Mouse (Mus musculus): Measurements from ENCODE around the gene Fxyd4. TPM values are rescaled to one million over a fixed set of nuclear protein-coding genes. Genes with fewer than 3 reads are reported as not detected.

The Fxyd4 gene
- polyA plus RNA-seq, 1 experiment from 2014 or later: 0.83 TPM

DNA sequence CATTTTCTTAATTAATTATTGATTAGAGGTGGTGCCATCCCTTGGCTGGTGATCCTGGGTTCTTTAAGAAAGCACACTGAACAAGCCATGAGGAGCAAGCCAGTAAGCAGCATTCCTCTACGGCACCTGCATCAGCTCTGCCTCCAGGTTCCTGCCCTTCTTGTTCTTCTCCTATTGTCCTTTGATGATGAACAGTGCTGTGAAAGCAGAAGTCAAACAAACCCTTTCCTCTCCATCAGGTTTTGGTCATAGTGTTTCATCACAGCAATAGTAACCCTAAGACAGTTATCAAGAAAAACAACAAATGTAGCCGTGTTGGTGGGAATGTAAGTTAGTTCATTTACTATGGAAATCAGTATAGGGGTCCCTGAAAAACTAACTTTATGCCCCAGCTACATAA is 44.1 kb downstream of the Fxyd4 start:
- WGBS: 88% methylated on average over 2 of the region's 2 CpGs
- H3K4me3 ChIP-seq (ENCODE audit: low read depth, low read length): no peak overlapping the region
- H3K36me3 ChIP-seq (replicated peaks; ENCODE audit: control insufficient read depth, insufficient read depth, low read depth, low read length): no peaks in the 10 kb centered on the region
- no peaks in the 10 kb centered on the region for H3K9me3 ChIP-seq (replicated peaks; ENCODE audit: control insufficient read depth, low read length)
- H3K27me3 ChIP-seq (ENCODE audit: control insufficient read depth, insufficient read depth, low read length): no peaks in the 10 kb centered on the region
- H3K27ac ChIP-seq (replicated peaks; ENCODE audit: low read depth, low read length): no peak overlapping the region
- ATAC-seq (replicated peaks; ENCODE audit: insufficient number of reproducible peaks, low FRiP score, low TSS enrichment, low read depth): no peak
- H3K4me1 ChIP-seq (ENCODE audit: control insufficient read depth, insufficient read depth, low read length): no peaks in the 10 kb centered on the region
- no peak overlapping the region for H3K9ac ChIP-seq (replicated peaks; ENCODE audit: low read length)
- no peak overlapping the region for H3K4me2 ChIP-seq (ENCODE audit: low read depth, low read length)
- DNase-seq (ENCODE audit: low spot score): no peak

DNA sequence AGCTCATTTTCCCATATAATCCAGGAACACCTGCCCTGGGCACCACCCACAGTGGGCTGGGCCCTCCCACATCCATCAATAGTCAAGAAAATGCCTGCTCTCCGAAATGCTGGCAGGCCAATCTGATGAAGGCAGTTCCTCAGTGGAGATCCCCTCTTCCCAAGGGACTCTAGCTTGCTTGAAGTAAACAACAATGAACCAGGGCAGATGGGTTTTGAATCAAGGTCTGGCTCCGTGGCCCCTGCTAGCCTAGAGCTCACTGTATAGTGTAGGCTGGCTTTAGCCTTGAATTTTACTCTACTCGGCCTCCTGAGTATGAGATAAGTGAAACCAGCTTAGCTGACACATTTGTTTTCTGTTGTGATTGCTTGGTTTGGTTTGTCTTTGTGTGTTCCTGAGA is 45.1 kb downstream of the Fxyd4 start:
- Histone ChIP-seq H3K4me1 (ENCODE audit: control insufficient read depth, insufficient read depth, low read length) (no peaks in the 10 kb centered on the region), H3K36me3 (replicated peaks; ENCODE audit: control insufficient read depth, insufficient read depth, low read depth, low read length) (no peaks in the 10 kb centered on the region), H3K4me3 (ENCODE audit: low read depth, low read length) (no peak overlapping the region), H3K9ac (replicated peaks; ENCODE audit: low read length) (no peak overlapping the region), H3K4me2 (ENCODE audit: low read depth, low read length) (no peak overlapping the region), H3K27me3 (ENCODE audit: control insufficient read depth, insufficient read depth, low read length) (no peaks in the 10 kb centered on the region), H3K27ac (replicated peaks; ENCODE audit: low read depth, low read length) (no peak overlapping the region), H3K9me3 (replicated peaks; ENCODE audit: control insufficient read depth, low read length) (no peaks in the 10 kb centered on the region)
- 70% methylated on average over 3 of the region's 3 CpGs for WGBS
- DNase-seq (ENCODE audit: low spot score) (no peak), ATAC-seq (replicated peaks; ENCODE audit: insufficient number of reproducible peaks, low FRiP score, low TSS enrichment, low read depth) (no peak)

DNA sequence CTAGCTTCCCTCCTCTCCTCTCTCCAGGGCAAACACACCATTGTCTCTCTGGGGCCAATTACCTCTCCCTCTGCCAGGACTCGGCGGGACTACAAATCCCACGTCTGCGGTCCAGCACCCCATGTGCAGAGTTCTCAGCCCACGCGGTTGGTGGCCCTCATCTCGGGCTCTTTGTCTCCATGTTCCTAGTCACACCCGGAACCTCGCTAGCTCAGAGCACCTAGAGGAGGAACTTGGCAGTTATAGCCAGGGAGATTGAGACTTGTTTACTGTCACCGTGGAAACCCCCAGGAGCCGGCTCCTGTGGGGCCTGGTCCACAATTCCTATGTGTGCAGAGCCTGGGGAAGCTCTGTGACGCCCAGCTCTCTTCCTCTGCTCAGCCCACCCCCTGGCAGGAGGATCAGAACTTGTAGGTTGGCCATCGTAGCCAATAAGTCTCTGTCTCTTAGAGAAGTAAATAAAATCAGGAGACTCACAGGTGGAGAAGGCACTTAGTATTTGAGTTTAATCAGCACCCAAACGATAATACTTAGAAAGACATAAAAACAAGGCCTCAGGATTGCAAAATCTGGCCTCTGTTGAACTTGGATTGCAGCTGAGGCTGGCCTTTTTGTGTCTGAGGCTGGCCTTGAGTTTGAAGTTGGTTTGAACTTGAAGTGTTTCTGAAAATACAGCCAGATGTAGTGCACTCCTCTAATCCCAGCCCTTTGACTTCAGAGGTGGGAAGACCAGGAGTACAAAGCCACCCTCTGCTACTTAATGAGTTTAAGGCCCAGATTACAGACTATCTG is 45.9 kb downstream of the Fxyd4 start:
- no peaks in the 10 kb centered on the region for H3K27me3 ChIP-seq (ENCODE audit: control insufficient read depth, insufficient read depth, low read length)
- no peak overlapping the region for H3K4me3 ChIP-seq (ENCODE audit: low read depth, low read length)
- H3K9me3 ChIP-seq (replicated peaks; ENCODE audit: control insufficient read depth, low read length): no peaks in the 10 kb centered on the region
- H3K27ac ChIP-seq (replicated peaks; ENCODE audit: low read depth, low read length): no peak overlapping the region
- DNase-seq (ENCODE audit: low spot score) (no peak), ATAC-seq (replicated peaks; ENCODE audit: insufficient number of reproducible peaks, low FRiP score, low TSS enrichment, low read depth) (no peak)
- no peaks in the 10 kb centered on the region for H3K4me1 ChIP-seq (ENCODE audit: control insufficient read depth, insufficient read depth, low read length)
- H3K36me3 ChIP-seq (replicated peaks; ENCODE audit: control insufficient read depth, insufficient read depth, low read depth, low read length): no peaks in the 10 kb centered on the region
- WGBS: 68% methylated on average over 14 of the region's 14 CpGs
- no peak overlapping the region for H3K9ac ChIP-seq (replicated peaks; ENCODE audit: low read length)
- no peak overlapping the region for H3K4me2 ChIP-seq (ENCODE audit: low read depth, low read length)

GRCm38 (mm10) chr6:117890257-117890656 is 47.2 kb downstream of the Fxyd4 start:
- H3K4me1 ChIP-seq (ENCODE audit: control insufficient read depth, insufficient read depth, low read length): no peaks in the 10 kb centered on the region
- no peaks in the 10 kb centered on the region for H3K27me3 ChIP-seq (ENCODE audit: control insufficient read depth, insufficient read depth, low read length)
- H3K27ac ChIP-seq (replicated peaks; ENCODE audit: low read depth, low read length): no peak overlapping the region
- no peak overlapping the region for H3K4me2 ChIP-seq (ENCODE audit: low read depth, low read length)
- ATAC-seq (replicated peaks; ENCODE audit: insufficient number of reproducible peaks, low FRiP score, low TSS enrichment, low read depth) (no peak), DNase-seq (ENCODE audit: low spot score) (no peak)
- H3K9ac ChIP-seq (replicated peaks; ENCODE audit: low read length): no peak overlapping the region
- H3K9me3 ChIP-seq (replicated peaks; ENCODE audit: control insufficient read depth, low read length): no peaks in the 10 kb centered on the region
- no peak overlapping the region for H3K4me3 ChIP-seq (ENCODE audit: low read depth, low read length)
- WGBS: 91% methylated on average over 6 of the region's 6 CpGs
- H3K36me3 ChIP-seq (replicated peaks; ENCODE audit: control insufficient read depth, insufficient read depth, low read depth, low read length): no peaks in the 10 kb centered on the region

GRCm38 (mm10) chr6:117888642-117889096 is 48.8 kb downstream of the Fxyd4 start:
- Histone ChIP-seq H3K4me3 (ENCODE audit: low read depth, low read length) (no peak overlapping the region), H3K4me1 (ENCODE audit: control insufficient read depth, insufficient read depth, low read length) (no peaks in the 10 kb centered on the region), H3K4me2 (ENCODE audit: low read depth, low read length) (no peak overlapping the region), H3K27me3 (ENCODE audit: control insufficient read depth, insufficient read depth, low read length) (no peaks in the 10 kb centered on the region), H3K27ac (replicated peaks; ENCODE audit: low read depth, low read length) (no peak overlapping the region), H3K36me3 (replicated peaks; ENCODE audit: control insufficient read depth, insufficient read depth, low read depth, low read length) (no peaks in the 10 kb centered on the region), H3K9ac (replicated peaks; ENCODE audit: low read length) (no peak overlapping the region), H3K9me3 (replicated peaks; ENCODE audit: control insufficient read depth, low read length) (no peaks in the 10 kb centered on the region)
- 56% methylated on average over 2 of the region's 2 CpGs for WGBS
- DNase-seq (ENCODE audit: low spot score) (no peak), ATAC-seq (replicated peaks; ENCODE audit: insufficient number of reproducible peaks, low FRiP score, low TSS enrichment, low read depth) (no peak)

- Histone ChIP-seq H3K36me3 (replicated peaks; ENCODE audit: control insufficient read depth, insufficient read depth, low read depth, low read length) (no peaks in the 10 kb centered on the region), H3K4me1 (ENCODE audit: control insufficient read depth, insufficient read depth, low read length) (no peaks in the 10 kb centered on the region), H3K4me3 (ENCODE audit: low read depth, low read length) (no peak overlapping the region), H3K4me2 (ENCODE audit: low read depth, low read length) (no peak overlapping the region), H3K9me3 (replicated peaks; ENCODE audit: control insufficient read depth, low read length) (no peaks in the 10 kb centered on the region), H3K27ac (replicated peaks; ENCODE audit: low read depth, low read length) (no peak overlapping the region), H3K27me3 (ENCODE audit: control insufficient read depth, insufficient read depth, low read length) (no peaks in the 10 kb centered on the region), H3K9ac (replicated peaks; ENCODE audit: low read length) (no peak overlapping the region)
- DNase-seq (ENCODE audit: low spot score) (no peak), ATAC-seq (replicated peaks; ENCODE audit: insufficient number of reproducible peaks, low FRiP score, low TSS enrichment, low read depth) (no peak)
- 67% methylated on average over 1 of the region's 1 CpGs for WGBS
Observed at GRCm38 (mm10) chr6:117888032-117888431, 49.5 kb downstream of the Fxyd4 start.

GRCm38 (mm10) chr6:117885943-117886342 is 51.5 kb downstream of the Fxyd4 start:
- no peaks in the 10 kb centered on the region for H3K27me3 ChIP-seq (ENCODE audit: control insufficient read depth, insufficient read depth, low read length)
- H3K36me3 ChIP-seq (replicated peaks; ENCODE audit: control insufficient read depth, insufficient read depth, low read depth, low read length): no peaks in the 10 kb centered on the region
- ATAC-seq (replicated peaks; ENCODE audit: insufficient number of reproducible peaks, low FRiP score, low TSS enrichment, low read depth) (no peak), DNase-seq (ENCODE audit: low spot score) (no peak)
- no peak overlapping the region for H3K27ac ChIP-seq (replicated peaks; ENCODE audit: low read depth, low read length)
- no peak overlapping the region for H3K4me2 ChIP-seq (ENCODE audit: low read depth, low read length)
- H3K4me3 ChIP-seq (ENCODE audit: low read depth, low read length): no peak overlapping the region
- H3K9ac ChIP-seq (replicated peaks; ENCODE audit: low read length): no peak overlapping the region
- WGBS: 92% methylated on average over 2 of the region's 2 CpGs
- H3K4me1 ChIP-seq (ENCODE audit: control insufficient read depth, insufficient read depth, low read length): no peaks in the 10 kb centered on the region
- H3K9me3 ChIP-seq (replicated peaks; ENCODE audit: control insufficient read depth, low read length): no peaks in the 10 kb centered on the region
